Mouse (Mus musculus): ENCODE results near the gene Tnfaip3. TPM values are rescaled to one million over a fixed set of nuclear protein-coding genes. Genes with fewer than 3 reads are reported as not detected.

Gene Tnfaip3
- polyA plus RNA-seq, 1 experiment from 2014 or later = 5.0 TPM

Other genes with a start within 250 kb of the Tnfaip3 start
- not detected in 2 replicates for gene Gm4922, start 228.9 kb downstream of the Tnfaip3 start, polyA plus RNA-seq (2015; fragmentation: Nextera tagmentation; extraction: Ambion mirVana)
- gene Perp, start 170.6 kb downstream of the Tnfaip3 start, polyA plus RNA-seq (2015; fragmentation: Nextera tagmentation; extraction: Ambion mirVana) = 915 and 921 TPM in 2 replicates